Mouse (Mus musculus) megakaryocyte, embryonic 14.5 days (primary cell): Measurements from ENCODE around the gene Gfra1.

Source experiments
- FLI1 ChIP-seq: IDR thresholded peaks from 2 replicates; pipeline ENCODE4 v1.6.1; 2012; ENCODE audit warnings: low read length, inconsistent platforms, mixed read lengths
- GATA1 ChIP-seq: IDR thresholded peaks from 3 replicates; pipeline ENCODE4 v1.6.1; 2012; ENCODE audit warnings: mixed read lengths, low read length, inconsistent platforms, borderline replicate concordance

GRCm38 (mm10) chr19:58441785-58442184 lies 13.9 kb downstream of the Gfra1 start:
- no peak for TF ChIP-seq GATA1
- no peak for TF ChIP-seq FLI1
